Mouse (Mus musculus) gastrocnemius, postnatal 10 days (tissue): ENCODE measurements around the gene Gatad2a. TPM values are rescaled to one million over a fixed set of nuclear protein-coding genes. Genes with fewer than 3 reads are reported as not detected.
"Not testable (repeated sequence)": the region's sequence is repeated elsewhere in the genome, so short reads cannot be mapped to it uniquely, and the experiment has no call there.

Source experiments
- DNase-seq: peaks from one replicate; pipeline ENCODE4 v3.0.0; 2021; ENCODE audit warnings: mixed read lengths
- total RNA-seq, 2 experiments: library from RNA; stranded (reverse); gene quantifications; 2 replicates each; pipeline ENCODE4 v1.2.3; 2021

The Gatad2a gene
- total RNA-seq, 2 experiments from 2014 or later, result 40.4 to 46.5 TPM

DNA sequence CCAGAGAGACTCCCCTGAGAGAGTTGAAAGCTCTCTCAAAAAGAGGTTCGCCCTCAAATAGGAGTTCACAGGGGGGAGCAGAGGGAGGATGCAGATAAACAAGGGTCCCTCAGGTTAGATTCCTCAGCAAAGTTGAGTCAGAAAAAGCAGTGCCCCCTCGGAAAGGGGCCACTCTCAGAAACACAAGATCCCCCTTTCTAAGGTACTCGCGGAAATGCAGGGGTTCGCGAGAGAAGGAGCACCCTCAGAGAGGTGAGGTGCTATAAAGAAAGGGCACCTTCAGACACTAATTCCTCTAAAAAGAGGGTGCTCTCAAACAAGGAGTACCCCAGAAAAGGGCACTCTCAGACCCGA lies 785 bp downstream of the Gatad2a start:
- no peak for DNase-seq

DNA sequence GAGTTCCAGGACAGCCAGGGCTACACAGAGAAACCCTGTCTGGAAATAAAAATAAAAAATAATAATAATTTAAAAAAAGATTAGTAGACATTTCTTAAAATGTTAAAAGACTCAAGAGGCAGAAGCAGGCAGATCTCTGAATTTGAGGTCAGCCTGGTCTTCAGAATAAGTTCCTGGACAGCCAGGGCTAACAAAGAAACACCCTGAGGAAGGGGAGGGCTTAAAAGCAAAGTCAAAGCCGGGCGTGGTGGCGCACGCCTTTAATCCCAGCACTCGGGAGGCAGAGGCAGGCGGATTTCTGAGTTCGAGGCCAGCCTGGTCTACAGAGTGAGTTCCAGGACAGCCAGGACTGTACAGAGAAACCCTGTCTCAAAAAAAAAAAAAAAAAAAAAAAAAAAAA lies 7.2 kb downstream of the Gatad2a start:
- not testable (repeated sequence) for DNase-seq

DNA sequence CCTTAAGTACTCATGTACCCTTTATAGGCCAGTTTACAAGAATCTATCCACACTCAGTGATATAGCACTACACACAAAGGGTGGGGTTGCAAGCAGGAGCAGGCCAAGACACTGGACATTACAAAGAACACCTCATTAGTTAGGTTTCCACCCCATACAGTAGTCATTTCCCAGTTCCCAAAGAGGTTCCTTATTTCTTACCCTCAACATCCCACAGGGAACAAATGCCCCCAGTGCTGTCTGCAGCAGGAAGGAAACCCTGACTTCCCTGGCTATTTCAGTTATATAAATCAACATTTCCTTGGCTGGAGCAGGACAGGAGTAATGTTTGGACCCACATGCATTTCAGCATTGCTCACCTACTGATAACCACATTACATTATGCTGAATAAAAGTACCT lies 8.4 kb downstream of the Gatad2a start:
- no peak for DNase-seq

DNA sequence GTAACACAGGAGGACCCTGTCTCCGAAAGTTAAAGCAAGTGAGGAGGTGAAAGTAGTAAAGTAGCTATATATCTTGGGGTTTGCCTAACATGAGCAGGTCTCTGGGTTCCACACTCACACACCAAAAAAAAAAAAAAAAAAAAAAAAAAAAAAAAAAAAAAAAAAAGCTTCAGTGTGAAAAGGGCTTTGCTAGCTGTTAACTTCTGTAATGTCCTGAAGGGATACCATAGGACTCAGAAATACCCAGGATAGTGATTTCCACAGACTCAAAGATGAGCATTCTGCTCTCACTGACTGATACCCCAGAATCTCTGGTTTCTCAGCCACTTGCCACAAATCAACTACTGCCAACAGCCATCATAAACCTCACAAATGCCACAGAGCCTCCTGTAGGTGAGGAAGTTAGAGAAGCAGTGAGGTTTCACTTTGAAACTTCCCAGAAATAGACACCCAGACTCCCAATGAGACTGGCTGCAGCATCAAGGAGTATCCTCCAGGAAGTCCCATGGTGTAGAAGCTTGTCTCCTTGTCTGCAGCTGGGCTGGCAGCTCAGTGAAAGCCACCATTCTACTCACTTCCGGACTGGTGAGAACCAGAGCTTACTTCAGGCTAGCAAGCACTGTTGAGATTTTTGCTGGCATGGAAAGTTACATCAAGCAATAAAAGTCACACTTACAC lies 11.2 kb downstream of the Gatad2a start:
- DNase-seq, result no peak

DNA sequence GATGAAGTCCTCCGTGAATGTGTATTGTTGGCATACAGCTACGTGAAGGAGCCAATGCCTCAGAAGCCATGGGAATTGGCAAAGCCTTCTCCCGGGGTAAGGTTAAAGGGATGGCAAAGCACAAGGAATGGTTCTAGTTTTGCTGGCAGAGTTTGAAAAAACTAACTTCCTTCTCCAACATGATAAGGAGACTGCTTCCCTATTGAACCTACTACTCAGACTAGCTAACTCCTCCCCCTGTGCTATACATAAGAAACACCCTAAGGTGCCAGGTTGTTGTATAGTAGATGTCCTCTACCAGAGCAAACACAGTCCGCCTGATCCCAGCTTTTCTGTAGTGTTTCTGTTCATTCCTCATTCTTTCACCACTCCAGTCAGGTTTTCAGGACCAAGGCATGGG lies 17.7 kb downstream of the Gatad2a start:
- DNase-seq, result no peak

DNA sequence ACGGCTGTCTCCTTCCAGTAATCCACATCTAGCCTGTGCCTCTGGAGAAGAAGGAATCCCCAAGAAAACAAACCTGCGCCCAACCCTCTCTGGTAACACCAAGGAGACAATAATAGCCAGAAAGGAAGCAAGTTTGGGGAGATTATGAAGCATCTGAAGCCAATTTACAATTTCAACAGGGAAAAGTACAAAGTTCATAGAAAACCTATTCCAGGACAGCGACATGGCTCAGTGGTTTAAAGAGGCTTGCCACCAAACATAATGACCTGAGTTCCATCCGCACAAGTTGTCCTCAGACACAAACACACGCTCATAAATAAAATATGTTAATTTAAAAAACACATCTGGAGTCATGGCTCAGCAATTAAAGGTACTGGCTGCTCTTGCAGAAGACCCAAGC lies 21.4 kb downstream of the Gatad2a start:
- no peak for DNase-seq

DNA sequence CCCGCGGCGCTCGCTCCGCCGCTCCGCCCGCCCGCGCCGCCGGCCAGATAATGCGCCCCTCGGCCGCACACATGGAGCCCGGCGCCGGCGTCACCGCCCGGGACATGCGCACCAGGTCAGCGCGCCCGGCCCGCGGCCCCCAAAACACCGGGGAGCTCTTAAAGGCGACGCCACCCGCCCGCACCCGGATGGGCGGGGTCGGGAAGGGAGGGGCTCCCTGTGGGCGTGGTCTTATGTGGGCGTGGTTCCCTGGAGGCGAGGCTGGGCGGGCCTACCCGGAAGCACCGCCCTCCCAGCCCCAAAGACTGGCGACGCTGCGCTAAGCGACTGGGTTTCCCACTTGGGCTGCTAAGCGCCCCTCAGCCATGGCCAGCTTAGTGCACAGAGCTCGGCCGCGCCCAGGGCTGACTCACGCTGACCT lies 22.0 kb downstream of the Gatad2a start:
- peak; percentile 98 for DNase-seq

DNA sequence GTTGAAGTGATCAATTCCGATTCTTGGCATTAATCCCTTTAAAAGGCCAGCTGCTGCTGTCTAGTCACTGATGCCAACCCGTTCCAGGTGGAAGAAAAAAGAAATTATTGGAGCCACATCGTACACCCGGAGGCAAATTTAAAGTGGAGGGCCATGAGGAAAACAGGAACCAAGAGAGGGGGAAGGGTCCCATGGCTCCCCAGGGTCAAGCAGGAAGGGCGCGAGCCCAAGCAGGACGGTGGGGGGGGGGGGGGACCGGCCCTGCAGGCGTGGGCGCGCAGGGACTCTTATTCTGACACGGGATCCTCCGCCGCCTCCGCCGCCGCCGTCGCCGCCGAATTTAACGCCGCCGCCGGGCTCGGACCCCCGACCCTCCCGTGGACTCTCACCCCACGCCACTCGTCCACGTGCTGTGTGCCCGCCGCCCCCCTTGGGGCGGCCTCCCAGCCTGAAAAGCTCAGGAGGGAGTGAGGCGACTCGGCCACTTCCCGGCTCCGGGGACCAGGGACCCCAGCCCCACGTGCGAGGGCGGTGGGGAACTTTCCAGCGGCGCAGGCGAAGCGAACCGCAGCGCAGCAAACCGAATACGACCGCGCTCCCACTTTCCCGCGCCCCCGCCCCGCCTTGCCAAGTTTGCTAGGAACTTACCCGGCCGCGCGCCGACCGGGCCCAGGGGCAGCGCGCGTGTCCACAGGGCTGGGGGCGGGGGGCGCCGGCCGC lies 22.6 kb downstream of the Gatad2a start:
- peak; percentile 58 for DNase-seq

DNA sequence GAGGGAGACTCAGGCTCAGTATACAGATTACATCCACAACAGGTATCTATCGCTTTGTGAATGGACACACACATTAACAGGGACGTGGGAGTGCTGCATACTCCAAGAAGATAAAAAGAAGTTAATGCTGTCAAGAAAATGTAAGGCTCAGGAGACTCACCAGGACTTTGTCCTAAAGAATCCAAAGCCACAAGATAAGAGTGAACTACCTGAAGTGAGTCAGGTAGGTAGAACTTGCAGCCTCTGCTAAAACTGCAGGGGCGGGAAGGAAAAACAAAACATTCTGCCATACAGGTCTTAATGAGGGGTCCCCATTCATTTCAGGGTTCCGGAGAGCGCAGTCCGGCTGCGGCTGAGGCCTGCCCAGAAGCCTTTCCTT lies 23.1 kb downstream of the Gatad2a start:
- DNase-seq, result no peak

DNA sequence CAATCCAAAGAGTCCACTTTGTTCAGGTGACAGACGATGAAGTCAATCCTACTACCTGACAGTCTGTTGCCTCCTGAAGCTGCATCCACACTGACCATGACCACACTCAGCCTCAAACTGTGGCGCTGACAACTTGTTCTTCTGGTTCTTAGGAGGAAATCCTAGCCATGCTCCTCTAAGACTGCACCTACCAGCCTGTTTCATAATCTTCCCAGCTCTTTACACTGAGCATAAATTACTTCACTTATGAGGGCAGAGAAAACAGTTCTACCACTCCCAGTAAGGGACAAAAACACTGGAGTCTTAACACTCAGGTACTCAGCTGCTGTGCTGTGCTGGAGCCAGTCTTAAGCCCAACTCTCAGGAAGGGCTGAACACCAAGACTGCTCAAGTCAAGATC lies 25.3 kb downstream of the Gatad2a start:
- DNase-seq, result no peak

DNA sequence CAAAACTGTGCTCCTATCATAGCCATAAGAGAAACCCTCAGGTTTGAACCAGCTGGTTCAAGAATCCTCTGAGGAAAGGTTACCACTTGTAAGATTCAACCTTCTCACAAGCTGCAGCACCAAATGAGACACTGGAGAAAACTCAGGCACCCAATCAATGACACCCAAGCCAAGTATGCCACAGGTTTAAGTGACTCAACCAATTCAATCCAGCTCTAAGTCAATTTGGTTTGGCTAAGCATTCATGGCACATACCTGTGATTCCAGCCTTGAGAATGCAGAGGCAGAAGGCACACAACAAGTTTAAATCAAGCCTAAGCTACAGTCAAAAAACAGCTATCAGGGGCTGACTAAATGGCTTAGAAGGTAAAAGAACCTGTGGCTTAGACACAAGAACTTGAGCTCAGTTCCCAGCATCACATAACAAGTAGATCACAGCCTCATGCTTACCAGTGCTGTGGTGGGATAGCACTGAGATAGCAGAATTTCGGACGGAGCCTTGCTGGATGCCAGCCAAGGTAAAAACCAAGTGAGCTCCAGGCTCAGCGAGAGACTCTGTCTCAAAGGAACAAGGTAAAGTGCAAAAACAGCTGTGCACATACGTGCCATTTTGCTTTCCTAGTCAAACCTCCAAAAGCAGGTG lies 28.8 kb downstream of the Gatad2a start:
- no peak for DNase-seq

DNA sequence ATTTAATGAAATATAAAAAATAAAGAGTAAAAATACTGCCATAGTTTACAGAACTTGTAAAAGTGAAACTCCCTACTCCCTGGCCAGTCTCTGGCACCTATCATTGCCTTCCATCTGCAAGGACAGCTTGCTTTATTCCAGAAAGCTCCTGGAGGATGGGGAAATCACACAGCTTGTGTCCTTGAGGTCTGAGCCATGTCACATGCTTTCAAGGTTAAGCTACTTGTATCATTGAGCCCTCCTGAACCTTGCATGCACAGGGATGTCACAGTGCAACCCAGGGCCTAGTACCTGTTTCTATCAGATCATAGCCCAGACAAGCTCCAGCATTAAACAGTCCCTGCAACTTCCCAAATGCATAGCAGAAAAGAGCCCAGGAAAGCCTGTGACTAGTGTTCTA lies 36.9 kb downstream of the Gatad2a start:
- no peak for DNase-seq

DNA sequence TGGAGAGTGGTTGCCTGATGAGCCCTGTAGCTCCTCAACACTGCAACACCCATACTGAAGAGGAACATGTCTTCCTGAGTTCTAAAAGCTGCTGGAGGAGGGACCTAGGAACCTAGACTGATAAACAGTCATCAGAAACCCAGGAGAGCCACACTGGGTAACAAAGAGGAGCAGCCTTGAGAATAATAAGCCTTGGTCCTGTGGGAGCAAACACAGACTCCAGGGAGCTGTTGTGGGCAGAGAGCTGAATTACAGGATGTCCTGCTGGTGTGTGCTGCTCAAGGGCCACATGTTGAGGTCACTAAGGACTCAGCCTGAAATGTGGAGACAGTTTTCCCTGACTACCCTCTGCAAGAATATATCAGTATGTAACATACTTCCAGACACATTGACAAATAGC lies 38.3 kb downstream of the Gatad2a start:
- DNase-seq, result no peak

DNA sequence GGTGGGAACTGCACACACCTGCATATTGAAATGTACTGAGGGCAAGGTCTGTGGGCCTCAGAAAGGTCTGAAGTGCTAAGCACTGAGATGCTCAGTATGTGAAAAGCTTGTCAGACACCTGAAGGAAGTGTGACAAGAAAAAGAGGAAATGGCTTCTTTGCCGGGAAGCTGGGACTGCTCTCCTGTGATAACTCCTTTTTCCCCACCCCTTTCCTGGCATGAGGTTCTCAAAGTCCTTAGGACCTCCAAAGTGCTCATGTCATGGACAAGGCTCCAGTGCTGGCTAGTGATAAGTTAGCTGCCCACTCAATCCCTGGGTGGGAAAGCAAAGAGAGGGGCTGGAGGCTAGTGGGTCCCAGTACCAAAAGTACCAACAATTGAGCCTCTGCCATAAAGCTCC lies 38.8 kb downstream of the Gatad2a start:
- no peak for DNase-seq

DNA sequence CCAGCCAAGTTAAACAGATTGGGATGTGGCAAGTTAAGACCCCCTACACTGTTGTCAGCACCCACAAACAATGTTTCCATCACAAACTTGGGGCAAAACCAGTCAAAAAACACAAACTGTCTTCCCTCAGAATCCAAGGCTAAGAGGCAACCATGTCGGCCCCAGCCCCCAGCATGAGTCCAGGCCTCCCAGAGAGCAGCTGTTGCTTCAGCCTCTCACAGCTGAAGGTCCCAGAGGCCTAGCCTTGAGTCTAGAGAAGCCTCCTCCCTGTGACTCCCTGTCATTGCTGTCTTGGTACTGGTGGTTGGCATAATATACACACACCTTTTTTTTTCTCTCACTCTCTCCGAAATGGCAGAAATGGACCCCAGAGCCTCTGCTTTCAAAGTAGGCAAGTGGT lies 39.5 kb downstream of the Gatad2a start:
- no peak for DNase-seq

DNA sequence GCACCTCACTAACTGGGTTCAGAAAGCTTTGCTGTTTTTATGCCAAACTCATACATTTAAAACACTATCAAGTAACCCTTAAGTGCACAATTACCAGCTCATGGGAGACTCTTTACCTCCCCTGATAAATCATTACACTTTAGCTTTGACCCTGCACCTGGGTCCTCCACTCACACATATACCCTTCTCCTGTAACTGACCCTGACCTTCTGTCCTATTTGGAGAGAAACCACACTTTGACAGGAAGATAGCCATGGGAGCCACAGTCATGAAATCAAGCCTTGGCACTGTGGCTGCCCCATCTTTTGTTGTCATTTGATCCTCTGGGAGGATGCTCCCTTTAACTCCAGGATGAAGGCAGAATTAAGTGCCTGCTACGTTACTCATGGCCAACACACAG lies 41.5 kb downstream of the Gatad2a start:
- no peak for DNase-seq

DNA sequence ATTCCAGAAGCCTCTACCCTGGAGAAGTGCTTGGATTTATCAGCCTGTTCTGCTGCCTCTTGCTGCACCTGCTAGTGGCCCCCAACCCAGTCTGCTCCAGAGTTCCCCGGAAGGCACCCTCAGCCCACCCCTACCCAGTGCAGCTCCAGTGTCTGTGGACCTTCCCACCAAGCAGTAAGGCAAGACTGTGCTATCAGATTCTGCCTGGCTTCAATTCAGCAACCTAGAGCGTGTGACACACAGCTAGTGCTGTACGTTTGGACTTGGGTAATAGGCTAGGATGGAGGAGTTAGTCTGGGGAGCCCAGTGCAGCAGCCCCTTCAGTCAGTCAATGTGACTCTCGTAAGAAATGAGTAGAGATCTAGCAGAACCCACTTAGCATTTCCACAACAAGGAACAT lies 42.0 kb downstream of the Gatad2a start:
- DNase-seq, result no peak

DNA sequence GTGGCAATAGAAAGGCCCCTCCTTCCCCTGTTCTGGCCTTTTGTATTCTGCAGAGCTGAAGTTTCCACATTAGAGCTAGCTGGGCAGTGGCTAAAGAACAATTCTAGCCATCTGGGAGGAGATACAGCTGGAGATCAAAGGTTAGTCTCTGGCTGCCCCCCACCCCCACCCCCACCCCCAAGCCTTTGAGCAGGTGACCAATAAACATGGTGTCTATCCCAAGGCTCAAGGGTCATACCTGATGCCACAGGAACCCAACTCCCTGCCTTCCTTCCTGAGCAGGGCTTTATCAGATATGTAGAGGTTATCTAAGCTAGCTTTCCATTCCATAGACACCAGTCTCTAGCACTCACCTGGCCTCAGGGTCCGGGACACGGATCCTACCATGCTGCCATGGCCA lies 45.9 kb downstream of the Gatad2a start:
- DNase-seq, result no peak

DNA sequence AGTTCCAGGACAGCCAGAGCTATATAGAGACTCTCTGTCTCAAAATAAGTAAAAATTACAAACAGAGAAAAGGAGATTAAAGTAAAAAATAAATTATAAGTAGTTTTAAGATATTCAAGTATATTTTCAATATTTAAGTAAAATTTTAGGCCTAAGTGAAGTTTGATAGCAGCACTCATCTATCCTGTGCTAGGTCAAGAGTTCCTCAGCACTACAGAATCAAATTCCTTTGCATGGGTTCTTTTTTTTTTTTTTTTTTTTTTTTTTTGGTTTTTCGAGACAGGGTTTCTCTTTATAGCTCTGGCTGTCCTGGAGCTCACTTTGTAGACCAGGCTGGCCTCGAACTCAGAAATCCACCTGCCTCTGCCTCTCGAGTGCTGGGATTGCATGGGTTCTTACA lies 53.7 kb downstream of the Gatad2a start:
- DNase-seq, result not testable (repeated sequence)

DNA sequence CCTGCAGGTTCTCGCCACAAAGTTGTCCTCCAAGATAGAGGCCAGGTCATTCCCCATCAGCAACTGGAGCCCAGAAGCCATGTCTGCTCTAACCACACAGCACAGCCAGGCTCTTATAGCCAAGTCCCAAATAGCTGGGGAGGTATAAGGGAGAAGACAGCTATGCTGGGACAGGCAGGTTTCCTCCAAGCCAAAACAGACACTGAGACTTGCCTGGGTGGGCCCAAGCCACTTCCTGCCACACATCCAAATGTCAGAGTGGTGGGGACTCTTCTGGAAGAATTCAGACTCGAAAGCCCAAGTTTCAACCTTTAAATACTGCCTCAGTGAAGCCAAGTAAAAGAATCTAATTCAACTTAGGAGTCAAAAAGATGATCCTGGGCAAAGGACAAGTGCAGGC lies 55.8 kb downstream of the Gatad2a start:
- no peak for DNase-seq

DNA sequence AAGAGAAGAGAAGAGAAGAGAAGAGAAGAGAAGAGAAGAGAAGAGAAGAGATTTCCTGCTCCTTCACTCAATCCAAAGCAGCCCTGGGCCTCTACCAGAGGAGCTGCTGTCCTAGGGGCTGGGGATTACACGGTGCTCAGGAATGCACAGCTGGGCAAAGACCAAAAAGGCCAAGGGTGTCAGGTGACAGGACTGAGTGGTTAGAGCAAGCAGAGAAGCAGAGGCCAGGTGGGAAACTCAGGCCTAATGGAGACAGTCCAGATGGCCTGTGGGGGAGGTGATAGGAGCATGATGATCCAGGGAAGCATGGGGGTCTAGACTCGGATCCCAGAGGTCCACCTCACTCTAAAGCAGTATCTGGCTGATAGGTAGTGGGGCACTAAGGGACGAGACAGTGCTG lies 56.6 kb downstream of the Gatad2a start:
- DNase-seq, result peak; percentile 36

DNA sequence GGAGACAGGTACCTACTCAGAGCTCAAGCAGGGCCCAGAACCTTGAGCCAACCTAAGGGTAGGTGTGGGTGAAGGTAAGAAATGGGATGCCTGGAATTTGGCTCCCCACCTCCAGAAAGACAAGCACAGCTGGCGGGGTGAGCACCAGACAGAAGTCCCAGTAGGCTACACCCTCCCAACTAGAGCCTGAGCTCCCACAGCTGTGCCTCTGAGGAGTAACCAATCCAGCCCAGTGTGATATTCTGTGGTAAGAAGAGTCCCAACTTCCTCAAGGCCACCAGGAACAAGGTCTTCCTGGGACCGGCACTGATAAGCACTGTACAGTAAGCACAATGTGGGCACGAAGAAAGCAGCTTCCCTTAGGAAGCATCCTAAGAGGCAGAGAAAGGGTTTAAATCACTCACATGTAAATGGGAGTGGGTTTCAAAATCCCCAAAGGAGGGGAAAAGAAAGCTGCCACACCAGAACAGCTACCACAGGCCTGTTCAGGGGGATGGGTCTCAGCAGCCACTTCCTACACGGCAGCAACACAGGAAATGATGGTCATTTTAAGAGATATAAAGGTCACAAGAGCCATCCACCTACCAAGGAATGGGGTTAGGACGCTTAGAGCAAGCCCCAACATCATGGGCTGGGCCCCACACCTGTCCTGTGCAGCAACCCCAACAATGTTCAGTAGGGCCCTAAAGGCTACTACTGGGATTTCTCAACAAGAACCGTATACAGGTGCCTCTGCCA lies 57.8 kb downstream of the Gatad2a start:
- DNase-seq, result no peak

DNA sequence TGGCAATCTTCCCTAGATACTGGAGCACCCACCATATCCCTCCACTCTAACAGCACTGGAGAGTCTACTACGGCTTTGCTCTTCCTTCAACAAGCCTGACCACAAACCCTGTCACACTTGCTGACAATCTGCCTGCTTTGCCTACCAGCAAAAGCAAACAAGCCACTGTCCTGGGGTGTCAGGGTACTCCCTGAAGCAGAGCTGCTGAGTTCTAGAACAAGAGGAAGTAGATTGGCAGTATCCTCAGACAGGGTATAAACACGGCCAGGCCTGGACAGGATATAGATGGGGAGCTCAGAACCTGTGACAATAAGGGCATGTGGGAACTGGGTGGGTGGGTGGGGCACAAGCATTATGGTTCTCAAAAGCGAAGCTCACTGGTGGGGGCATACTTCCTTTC lies 58.7 kb downstream of the Gatad2a start:
- DNase-seq, result no peak
